Mouse (Mus musculus) monocyte, adult 2 months (primary cell): Measurements from ENCODE around the gene Usp10.
A peak's percentile ranks its signal among the peaks of the same experiment; 100 is the strongest.

Source experiments
- DNase-seq, 2 experiments: peaks; one replicate each; pipeline ENCODE4 v3.0.0; 2022; ENCODE audit warnings: low spot score in 2 of 2, low read depth in 1 of 2

Gene Usp10

DNA sequence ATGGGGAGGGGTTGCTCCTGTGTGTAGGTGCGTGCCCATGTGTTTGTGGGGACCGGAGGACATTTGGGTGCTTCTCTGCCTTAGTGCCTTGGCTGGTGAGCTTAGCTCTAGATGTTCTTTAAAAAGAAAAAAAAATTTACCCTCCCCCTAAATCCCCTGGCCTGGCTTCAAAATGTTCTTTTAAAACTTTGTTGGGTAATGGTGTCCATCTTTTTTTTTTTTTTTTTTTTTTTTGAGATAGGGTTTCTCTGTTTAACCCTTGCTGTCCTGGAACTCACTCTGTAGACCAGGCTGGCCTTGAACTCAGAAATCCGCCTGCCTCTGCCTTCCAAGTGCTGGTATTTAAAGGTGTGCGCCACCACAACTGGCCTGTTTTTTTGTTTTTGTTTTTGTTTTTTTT lies 5.1 kb downstream of the Usp10 start:
- DNase-seq: no peak

DNA sequence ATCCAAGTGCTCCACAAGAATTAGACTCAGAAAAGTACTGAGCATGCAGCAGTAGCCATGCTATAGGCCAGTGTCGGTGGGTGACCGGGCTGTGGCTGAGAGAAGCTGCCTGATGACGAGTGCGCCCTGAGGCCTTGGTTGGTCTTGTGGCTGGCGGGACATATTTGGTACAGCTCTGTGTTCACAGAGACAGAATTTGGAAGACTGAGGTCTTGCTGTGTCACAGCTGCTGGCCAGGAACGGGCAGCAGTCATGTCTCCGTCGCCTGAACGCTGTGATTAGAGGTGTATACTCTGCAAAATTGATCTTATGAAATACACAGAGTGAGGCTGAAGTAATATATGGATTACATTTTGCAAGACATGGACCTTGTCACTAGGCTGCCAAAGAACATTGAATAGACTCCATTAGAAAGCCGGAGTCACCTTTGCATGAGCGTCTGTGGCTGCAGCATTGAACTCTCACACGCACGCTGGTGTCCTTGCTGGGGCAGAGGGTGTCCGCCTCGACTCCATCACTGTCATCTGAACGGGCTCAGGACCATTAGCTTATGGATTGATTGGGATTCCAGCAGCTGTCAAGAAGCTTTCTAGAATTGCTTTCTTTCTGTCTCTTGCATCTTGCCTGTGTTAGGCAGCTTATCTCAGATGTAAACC lies 6.2 kb downstream of the Usp10 start:
- no peak for DNase-seq

DNA sequence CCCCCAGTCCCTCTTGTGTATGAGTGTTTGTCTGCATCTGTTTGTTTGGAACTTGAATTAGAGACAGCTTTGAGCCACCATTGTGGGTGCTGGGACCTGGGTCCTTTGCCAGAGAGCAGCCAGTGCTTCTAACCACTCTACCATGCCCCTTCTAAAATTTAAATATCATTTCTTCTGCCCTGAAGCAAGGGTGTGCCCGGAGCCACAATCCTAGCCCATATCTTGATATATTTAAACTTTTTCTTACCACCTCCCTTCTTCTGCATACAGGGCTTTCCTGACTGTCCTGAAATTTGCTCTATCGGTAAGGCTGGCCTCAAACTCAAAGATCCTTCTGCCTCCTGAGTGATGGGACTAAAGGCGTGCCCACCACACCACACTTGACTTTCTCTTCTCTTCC lies 7.3 kb downstream of the Usp10 start:
- no peak for DNase-seq

DNA sequence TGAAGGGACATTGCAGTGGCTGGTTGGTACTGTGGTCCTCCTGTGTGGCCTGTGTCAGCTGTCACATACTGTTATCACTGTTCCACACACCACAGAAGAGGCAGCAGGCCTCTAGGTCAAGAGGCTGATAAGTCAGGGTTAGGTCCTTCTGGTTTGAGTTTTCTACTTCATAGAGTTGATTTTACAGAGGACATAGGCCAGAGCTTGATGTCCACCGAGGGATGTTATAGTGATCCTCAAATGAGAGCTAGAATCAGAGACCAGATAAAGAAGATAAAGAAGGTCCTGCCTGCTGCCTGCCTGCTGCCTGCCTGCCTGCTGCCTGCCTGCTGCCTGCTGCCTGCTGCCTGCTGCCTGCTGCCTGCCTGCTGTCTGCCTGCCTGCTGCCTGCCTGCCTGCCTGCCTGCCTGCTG lies 8.0 kb downstream of the Usp10 start:
- no peak for DNase-seq

DNA sequence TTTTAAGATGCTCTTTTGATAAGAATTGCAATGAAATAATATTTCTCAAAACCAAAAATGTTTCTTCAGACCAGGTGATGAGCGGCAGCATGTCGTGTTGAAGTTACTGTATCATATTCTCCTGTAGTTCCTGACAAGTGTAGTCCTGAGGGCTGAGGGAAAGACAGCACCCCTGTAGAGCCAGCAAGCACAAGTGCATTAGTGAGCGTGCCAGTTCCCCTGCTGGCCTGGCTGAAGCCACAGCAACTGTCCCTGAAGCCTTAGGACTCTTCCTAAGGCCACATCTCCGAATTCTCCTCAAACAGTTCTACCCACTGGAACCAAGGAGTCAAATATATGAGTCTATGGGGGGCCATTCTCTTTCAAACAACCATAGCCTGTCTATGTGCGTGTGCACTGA lies 13.1 kb downstream of the Usp10 start:
- no peak for DNase-seq

DNA sequence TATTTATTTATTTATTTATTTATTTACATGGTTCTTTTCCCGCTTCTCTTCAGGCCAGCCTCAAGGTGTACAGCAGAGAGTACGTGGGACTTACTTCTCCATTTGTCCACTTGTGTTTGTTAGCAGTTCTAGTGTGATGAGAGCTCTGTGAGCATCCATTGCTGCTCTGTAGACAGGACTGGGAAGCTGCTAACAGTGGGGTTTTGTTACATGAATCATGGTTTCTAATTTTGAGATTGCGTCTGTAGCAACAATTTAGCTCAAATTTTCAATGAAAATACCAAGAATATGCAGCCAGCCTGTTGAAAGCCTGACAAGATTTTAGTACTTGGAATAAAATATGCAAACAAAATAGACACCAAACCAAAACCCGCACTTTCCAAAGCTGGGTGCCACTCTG lies 15.3 kb downstream of the Usp10 start:
- no peak for DNase-seq

DNA sequence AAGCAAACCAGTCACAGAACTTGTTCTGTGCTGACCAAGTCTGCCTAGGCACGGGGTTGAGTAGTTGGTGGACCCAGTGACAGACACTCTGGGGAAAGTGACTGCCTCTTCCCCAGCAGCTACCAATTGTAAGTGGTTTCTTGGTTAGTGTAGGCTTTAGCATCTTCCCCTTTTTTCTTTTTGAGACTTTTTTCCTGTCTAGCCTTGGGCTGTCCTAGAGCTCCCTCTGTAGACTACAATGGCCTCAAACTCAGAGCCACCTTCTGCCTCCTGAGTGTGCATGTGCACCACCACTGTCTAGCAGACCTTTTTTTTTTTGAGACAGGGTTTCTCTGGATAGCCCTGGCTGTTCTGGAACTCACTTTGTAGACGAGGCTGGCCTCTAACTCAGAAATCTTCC lies 16.3 kb downstream of the Usp10 start:
- peak; percentile 23 to 28 for DNase-seq

DNA sequence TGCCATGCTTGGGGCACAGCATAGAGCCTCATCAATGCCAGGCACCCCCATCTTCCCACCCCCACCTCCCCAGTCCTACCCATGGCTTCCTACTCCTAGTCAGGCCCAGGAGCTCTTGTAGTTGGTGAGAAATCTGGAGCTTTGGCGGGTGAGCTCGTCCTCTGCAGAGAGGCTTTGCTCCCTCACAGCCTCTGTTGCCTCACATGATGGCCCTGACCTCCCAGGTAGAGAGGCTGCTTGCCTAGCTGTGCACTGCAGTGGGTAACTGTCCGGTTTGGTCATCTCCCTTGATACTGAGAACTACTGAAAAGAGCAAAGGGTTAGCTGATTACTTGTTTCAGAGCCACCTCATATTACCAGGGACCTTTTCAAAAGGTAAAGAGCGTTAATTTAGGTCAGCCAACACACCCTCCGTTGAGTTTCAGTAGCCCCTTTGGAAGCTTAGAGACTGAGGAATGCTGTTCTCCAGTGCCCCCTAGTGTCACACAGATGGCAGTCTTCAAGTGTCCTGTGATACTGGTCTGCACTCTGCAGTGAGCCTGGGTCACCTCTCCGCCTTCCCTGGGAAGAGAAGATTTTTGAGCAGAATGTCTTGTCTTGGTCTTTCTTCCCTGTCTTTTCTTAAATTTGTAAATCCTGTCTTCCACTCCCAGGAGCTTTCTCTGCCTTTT lies 17.4 kb downstream of the Usp10 start:
- DNase-seq: no peak

DNA sequence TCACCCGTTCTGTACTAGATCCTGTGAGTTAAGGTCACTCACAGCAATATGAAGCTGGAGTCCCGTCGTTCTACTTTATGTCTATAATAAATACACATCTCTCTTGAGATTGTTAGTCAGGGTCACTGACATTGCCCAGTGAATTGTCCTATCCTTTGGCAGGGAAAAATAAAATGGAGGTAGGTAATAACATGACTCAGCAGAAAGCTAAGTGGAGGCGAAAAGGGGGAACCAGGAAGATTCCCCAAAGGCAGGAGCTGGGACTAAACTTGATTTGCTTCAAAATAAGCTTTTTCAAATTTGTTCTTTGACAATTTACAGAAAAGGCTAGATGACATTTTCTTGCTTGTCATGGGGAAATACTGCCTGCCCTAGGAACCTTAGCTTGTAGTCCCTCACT lies 21.2 kb downstream of the Usp10 start:
- no peak for DNase-seq

DNA sequence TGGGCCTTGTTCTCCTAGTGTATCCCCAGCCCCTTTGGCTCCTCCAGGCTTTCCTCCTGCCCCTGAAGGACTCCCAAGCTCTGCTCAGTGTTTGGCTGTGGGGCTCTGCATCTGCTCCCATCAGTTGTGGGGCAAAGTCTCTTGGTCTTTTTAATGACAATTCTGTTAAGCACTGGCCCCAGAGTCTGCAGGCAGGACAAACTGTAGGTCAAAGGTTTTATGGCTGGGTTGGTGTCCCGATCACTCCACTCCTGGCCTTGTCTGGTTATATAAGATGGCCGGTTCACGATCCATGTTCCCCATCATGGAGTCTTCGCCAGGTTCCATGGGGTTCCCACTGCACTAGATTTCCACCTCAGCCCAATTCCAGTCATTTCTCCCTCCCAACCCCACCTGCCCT lies 23.5 kb downstream of the Usp10 start:
- no peak for DNase-seq

DNA sequence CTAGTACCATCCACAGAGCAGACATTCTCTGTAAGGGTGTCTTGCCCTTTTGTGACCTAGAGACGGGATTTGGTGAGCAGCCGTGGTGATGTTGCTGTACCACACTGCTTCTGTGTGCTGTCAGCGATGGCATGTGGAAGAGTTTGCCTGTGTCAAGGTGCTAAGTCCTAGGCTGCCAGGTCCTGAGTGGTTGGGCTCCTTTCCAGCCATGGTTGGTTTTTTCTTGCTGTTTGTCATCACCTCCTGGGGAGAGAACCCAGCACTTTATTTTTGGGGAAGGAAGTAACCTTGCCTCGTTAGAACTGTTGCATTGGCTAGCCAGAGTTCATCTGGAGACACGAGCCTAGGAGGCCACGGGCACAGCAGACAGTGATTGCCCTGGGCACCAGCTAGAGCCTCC lies 25.4 kb downstream of the Usp10 start:
- no peak for DNase-seq

DNA sequence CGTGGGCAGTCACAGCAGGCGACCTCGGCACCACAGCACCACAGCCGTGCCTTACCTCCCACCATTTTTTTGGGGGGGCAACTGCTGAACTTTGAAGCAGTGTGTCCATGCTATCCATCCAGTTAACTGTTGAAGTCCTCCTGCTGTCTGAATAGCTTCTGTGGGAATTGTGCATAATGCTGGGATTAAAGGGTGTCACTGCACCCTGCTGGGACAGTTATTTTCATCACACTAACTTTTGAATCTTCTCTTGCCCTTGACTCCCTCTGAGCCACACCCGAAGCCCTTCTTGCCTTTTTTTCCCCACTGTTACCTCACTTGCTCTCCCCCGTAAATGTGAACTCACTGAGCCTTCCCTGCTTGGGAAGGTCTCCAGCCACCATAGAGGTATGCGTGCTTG lies 28.3 kb downstream of the Usp10 start:
- no peak for DNase-seq

DNA sequence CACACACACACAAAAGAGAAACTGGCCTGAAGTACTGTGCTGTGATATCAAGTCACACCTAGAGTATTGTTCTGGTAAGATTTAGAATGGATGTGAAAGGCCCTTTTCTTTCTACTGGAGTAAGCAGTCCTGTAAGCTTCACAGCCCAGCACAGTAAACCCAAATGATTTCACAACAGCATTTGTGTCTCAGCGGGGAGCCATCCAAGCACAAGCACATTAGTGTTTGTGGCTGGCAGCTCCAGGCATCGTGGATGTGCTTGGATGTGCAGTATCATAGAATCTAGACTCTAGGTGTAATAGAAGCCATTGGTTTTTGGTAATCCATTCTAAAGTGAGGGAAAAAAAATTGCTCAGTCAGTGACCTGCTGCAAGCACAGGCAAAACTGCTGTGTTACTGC lies 29.2 kb downstream of the Usp10 start:
- DNase-seq: no peak

DNA sequence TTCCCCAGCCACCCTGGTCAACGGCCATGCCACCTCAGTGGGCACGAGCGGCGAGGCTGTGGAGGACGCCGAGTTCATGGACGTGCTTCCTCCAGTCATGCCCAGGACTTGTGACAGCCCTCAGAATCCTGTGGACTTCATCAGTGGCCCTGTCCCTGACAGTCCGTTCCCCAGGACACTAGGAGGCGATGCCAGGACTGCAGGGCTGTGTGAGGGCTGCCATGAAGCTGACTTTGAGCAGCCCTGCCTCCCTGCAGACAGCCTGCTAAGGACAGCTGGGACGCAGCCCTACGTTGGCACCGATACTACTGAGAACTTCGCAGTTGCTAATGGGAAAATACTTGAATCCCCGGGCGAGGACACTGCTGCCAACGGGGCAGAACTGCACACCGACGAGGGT lies 31.3 kb downstream of the Usp10 start:
- no peak for DNase-seq

DNA sequence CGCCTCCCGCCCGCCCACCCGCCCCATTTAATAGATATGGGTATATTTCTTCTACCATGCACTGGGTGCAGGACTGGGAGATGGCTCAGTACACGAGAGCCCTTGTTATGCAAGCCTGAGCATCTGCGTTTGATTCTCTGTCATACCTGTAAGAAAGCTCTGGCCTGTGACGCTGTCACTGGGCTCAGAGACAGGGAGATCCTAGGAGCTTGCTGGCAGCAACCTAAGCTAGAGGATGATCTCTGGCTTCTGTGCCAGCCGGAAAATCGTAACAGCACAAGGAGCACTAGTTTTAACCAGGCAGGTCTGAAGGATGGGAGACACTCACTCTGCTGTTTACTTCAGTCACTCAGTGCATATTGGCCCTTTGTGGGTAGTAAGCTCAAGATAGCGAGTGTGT lies 33.5 kb downstream of the Usp10 start:
- no peak for DNase-seq

DNA sequence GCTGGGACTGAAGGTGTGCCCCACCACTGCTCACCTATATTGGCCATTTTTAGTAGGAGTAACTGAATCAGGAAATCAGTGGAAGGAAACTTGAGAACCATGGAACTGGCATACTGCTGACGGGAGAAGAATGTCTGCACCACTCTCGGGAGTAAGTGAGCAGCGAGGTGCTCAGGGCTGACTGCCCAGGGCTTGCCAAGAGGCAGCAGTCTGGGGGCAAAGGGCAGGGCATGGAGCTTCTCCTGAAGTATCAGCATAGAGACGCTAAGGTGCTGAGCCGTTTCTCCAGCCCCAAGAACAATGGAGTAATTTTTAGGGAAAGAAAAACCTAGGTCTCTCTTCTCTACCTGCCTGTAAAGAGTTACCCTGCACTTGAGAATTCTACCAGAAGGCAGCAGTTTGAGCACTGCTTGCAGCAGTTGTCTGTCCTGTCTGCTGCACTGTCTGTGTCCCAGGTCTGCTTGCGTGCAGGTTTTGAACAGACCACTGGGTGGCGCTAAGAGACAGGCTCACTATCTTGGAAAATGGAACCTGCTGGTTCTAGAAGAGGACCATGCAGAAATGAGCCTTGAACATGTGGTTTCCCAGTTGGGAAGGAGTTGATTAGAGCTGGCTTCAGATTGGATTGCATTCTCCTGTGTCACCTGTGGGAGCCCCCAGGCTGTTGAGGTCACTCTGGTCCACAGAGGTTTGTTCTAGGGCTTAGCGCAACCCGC lies 34.1 kb downstream of the Usp10 start:
- DNase-seq: peak in 1 of 2 experiments; percentile 49

DNA sequence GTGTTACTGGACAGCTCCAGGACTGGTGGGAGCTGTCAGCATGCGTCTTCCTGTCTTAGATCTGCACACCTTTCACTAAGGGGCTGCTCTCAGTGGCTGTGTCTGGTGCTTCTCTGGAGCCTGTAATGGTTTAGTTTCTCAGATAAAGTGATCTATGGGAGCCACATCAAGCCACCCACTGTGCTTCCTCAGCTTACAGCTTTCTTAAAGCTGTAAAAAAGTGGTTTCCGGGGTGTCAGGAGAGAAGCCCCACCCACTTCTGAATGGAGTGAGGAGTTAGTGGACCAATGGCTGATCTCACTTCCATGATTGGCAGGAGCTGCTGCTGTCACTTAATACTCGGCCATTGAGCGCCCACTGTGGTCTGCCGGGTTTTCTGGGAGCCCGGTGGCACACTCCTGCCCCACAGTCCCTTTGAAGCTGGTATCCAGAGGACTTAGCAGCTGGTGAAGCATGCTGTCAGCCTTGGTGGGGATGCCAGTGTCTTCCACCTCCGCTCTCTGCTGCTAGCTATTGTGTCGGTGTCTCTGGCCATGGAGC lies 36.2 kb downstream of the Usp10 start:
- DNase-seq: no peak

DNA sequence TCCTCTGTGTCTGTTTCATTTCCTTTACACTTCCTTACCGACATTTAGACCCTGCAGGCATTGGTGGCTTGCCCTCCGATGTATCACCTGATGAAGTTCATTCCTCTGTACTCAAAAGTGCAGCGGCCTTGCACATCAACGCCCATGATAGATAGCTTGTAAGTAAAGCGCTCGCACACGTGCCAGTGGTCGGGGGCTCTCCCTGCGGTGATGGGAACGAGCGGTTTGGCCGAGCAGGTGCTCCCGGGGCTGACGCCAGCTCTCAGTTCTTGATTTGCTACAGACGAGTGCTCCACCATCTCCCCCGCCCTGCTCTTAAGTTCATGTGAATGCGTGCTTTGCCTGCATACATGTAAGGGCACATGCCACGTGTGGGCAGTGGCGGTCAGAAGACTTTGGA lies 37.5 kb downstream of the Usp10 start:
- no peak for DNase-seq

DNA sequence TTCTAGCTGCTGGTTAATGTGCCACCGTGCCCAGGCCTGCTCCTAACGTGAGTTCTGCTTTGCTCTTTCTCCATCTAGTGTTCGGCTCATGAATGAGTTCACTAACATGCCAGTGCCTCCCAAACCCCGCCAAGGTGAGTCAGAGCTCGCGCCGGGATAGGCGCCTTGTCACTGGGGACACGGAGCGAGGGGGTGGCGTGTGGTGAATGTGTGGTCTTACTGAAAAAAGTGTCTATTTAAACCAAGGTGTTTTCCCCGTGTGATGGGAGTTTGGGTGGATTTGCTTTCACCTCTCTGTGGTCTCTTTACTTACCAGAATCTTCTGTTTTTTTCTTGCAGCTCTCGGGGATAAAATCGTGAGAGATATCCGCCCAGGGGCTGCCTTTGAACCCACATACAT lies 38.2 kb downstream of the Usp10 start:
- no peak for DNase-seq

DNA sequence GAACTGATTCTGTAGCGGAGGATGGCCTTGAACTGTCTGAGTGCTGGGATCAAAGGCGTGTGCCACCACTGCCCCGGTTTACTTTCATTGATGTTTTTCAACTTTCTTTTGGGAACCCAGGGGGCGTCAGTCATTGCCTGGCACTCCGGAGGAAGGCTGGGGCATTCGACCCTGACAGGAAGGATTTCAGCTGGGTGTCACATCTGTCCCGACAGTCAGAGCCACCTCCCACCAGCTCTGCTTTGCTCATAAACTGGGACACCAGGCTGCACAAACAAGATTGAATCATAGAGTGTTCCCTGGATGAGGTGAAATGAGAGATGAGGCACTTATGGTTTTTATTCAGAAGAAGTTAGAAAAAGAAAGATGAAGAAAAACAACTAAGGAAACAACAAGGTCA lies 42.1 kb downstream of the Usp10 start:
- no peak for DNase-seq

DNA sequence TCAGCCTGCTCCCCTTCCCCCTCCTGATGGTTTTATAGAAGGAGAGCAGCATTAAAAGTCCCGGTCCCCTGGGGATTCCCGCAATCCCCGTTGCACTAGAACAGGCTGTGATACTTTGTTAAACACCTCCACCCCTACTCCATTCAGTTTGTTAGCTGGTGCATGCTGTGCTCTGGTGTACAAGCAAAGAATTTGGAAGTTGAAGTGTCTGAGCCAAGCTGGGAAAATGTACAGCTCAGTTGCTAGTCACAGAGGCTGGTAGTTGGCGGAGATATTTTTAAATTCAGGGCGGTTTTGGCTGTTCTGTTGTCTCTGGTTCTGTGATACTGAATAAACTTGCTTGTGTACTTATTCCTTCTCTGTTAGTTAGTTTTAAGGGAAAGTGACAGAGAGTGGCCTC lies 42.6 kb downstream of the Usp10 start:
- no peak for DNase-seq

DNA sequence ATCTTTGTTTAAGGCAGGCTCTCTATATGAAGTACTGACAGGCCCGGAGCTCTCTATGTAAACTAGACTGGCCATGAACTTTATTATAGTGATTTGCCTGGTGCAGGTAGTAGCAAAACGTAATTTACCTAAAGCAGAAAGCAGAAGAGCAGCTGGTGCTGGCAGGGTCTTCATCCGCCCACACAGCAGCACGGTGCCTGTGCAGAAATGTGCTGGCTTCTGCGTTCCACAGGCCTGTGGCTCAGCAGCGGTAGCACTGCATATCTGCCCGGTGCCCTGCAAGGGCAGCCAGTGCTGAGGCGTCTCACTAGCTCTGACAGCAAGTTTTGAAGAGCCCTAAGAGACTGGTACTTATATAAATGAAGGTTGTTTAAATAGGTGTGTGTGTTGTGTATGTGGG lies 45.2 kb downstream of the Usp10 start:
- DNase-seq: no peak
